Mouse (Mus musculus): ENCODE data around the gene Spdl1. TPM values are rescaled to one million over a fixed set of nuclear protein-coding genes. Genes with fewer than 3 reads are reported as not detected.

Gene Spdl1
- polyA plus RNA-seq, 1 experiment: 0.51 TPM

DNA sequence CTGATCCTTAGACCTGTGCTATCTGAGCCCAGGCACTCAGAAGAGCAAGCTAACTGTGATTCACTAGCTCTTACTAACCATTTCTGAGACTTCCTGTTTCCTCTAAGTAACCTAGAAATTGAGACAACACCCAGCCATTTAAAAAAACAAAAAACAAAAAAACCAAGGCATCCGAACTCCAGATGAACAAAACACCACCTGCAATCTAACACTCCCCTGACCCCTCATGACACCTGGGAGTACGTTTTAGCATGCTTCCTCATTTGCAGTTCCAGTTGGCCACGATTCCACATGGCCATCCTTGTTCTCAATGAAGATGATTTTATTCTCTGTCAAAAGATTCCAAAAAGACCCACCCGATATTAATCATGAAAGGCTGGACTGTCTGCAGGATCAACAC lies 62.8 kb downstream of the Spdl1 start:
- H3K4me3 ChIP-seq (replicated peaks): no peak overlapping the region
- H3K4me1 ChIP-seq (ENCODE audit: control insufficient read depth): peaks cover 3% of the 10 kb centered on the region
- no peaks in the 10 kb centered on the region for H3K27me3 ChIP-seq (ENCODE audit: control insufficient read depth)
- no peaks in the 10 kb centered on the region for H3K9me3 ChIP-seq (ENCODE audit: control insufficient read depth, low read length)
- TF ChIP-seq TAL1 (IDR thresholded peaks at IDR 0.05; ENCODE audit: low read length) (no peak), GATA1 (IDR thresholded peaks at IDR 0.05; ENCODE audit: low read length) (no peak)
- no peaks in the 10 kb centered on the region for H3K36me3 ChIP-seq (ENCODE audit: control insufficient read depth)

DNA sequence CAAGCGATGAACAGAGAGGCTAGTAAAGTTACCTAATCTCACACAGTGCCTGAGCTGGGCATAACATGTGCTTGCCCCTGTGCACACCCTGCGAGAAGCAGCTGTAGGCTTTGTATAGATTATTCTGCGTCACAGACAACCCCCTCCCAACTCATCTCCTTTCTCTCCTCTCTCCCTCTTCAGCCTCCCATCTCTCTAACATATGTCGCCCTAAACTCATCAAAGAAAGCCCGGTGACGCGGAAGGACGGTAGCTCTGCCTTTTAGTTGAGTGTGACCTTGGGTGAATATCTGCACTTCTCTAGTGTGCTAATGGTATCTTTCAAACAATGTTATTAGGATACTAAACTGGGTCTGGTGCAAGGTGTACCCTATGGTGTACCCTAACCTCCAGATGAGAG lies 63.5 kb downstream of the Spdl1 start:
- Histone ChIP-seq H3K36me3 (ENCODE audit: control insufficient read depth) (no peaks in the 10 kb centered on the region), H3K4me1 (ENCODE audit: control insufficient read depth) (peaks cover 3% of the 10 kb centered on the region), H3K9me3 (ENCODE audit: control insufficient read depth, low read length) (no peaks in the 10 kb centered on the region), H3K27me3 (ENCODE audit: control insufficient read depth) (no peaks in the 10 kb centered on the region), H3K4me3 (replicated peaks) (no peak overlapping the region)
- TF ChIP-seq TAL1 (IDR thresholded peaks at IDR 0.05; ENCODE audit: low read length) (no peak), GATA1 (IDR thresholded peaks at IDR 0.05; ENCODE audit: low read length) (no peak)

DNA sequence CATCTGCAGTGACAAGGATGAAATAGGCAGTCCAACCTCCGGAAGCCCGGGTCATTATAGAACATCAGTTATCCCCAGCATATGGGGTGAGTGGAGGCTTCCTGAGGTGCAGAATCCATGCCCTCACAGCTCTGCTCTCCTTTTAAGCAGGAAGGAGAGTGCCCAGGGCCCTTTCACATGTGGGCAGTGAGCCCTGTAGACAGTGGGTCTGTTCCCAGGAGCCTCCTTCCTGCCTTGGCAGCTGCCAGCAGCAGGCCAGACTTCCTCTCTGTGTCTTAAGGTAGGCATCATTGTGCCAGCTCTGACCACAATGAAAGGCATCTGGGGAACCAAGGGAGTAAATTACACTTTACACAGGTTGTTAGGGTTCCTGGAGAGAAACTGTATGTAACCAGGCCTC lies 64.0 kb downstream of the Spdl1 start:
- no peaks in the 10 kb centered on the region for H3K27me3 ChIP-seq (ENCODE audit: control insufficient read depth)
- TF ChIP-seq TAL1 (IDR thresholded peaks at IDR 0.05; ENCODE audit: low read length): no peak
- TF ChIP-seq GATA1 (IDR thresholded peaks at IDR 0.05; ENCODE audit: low read length): no peak
- H3K9me3 ChIP-seq (ENCODE audit: control insufficient read depth, low read length): no peaks in the 10 kb centered on the region
- H3K4me3 ChIP-seq (replicated peaks): no peak overlapping the region
- H3K4me1 ChIP-seq (ENCODE audit: control insufficient read depth): peaks cover 3% of the 10 kb centered on the region
- H3K36me3 ChIP-seq (ENCODE audit: control insufficient read depth): no peaks in the 10 kb centered on the region

DNA sequence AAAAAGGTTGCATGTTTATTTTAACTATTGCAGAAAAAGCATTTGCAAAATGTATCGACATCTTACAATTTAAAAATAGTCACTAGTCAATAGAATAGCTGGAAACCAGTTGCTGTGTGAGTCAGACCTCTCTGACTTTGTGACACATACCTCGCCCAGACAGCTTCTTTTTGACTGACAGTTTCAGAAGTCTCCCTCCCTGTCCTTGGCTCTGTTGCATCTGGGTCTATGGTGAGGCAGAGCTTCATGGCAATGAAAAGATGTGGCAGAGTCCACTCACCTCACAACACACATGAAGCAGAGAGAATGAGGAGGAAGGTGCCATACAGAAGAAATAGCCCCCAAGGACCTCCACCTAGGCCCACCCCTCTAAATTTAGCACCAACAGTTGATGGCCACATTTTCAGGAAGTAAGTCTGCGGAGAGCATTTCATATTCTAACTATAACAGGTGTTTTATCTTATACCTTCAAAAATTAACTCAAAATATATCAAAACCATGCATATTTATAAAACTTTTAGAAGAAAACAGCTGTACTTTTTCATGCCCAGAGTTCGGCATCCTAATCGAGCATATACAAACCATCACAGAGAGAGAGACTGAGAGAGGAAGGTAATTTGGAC lies 69.6 kb downstream of the Spdl1 start:
- TF ChIP-seq TAL1 (IDR thresholded peaks at IDR 0.05; ENCODE audit: low read length) (no peak), GATA1 (IDR thresholded peaks at IDR 0.05; ENCODE audit: low read length) (no peak)
- no peak overlapping the region for H3K4me3 ChIP-seq (replicated peaks)

DNA sequence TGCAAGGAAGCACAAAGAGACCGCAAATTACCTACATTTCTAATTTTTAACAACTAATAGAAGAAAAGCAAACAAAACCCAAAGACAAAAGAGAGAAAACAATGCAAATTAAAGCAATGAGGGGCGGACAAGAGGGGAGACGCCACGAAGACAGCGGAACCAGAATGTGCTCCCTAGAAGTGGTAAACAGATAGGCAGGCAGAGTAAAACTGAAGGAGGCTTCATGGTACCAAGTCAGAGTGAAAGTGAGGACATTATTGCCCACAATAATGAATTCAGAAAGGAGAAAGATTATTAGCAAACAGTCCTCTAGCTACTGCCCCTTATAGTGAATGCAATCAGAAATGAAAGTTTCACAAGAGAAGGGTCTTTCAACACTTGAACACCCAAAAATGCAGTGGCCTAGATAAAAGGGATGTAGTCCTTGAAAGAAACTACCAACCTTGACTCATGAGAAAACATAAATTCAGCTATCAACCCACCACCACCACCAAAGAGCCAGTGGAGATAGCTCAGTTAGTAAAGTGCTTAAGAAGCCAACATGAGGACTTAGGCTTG lies 70.8 kb downstream of the Spdl1 start:
- H3K9me3 ChIP-seq (ENCODE audit: control insufficient read depth, low read length): no peaks in the 10 kb centered on the region
- no peaks in the 10 kb centered on the region for H3K27me3 ChIP-seq (ENCODE audit: control insufficient read depth)
- no peak for TF ChIP-seq GATA1 (IDR thresholded peaks at IDR 0.05; ENCODE audit: low read length)
- no peak for TF ChIP-seq TAL1 (IDR thresholded peaks at IDR 0.05; ENCODE audit: low read length)
- no peaks in the 10 kb centered on the region for H3K4me1 ChIP-seq (ENCODE audit: control insufficient read depth)
- no peaks in the 10 kb centered on the region for H3K36me3 ChIP-seq (ENCODE audit: control insufficient read depth)
- H3K4me3 ChIP-seq (replicated peaks): no peak overlapping the region

More for the DNA sequence above, 69.6 kb downstream of the Spdl1 start:
- Histone ChIP-seq H3K27me3 (ENCODE audit: control insufficient read depth) (no peaks in the 10 kb centered on the region), H3K4me1 (ENCODE audit: control insufficient read depth) (no peaks in the 10 kb centered on the region), H3K9me3 (ENCODE audit: control insufficient read depth, low read length) (no peaks in the 10 kb centered on the region), H3K36me3 (ENCODE audit: control insufficient read depth) (no peaks in the 10 kb centered on the region)

DNA sequence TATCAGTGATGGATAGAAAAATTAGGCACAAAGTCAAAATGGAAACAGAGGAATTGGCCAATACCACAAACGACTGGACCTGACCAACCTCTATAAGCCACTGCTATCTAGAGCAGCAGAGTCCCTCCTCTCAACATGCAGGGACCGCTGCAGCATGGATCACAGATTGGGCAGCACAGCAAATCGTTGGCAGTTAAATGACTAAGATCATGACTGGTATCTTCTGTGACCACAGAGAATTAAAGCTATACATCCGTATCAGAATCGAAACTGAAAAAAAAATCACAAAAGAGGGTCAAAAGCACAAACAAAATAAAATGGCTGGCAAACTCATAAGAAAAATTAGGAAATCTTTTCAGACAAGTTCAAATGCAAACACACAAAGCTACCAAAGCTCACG lies 71.3 kb downstream of the Spdl1 start:
- Histone ChIP-seq H3K9me3 (ENCODE audit: control insufficient read depth, low read length) (no peaks in the 10 kb centered on the region), H3K27me3 (ENCODE audit: control insufficient read depth) (no peaks in the 10 kb centered on the region), H3K4me1 (ENCODE audit: control insufficient read depth) (no peaks in the 10 kb centered on the region), H3K4me3 (replicated peaks) (no peak overlapping the region), H3K36me3 (ENCODE audit: control insufficient read depth) (no peaks in the 10 kb centered on the region)
- no peak for TF ChIP-seq GATA1 (IDR thresholded peaks at IDR 0.05; ENCODE audit: low read length)
- TF ChIP-seq TAL1 (IDR thresholded peaks at IDR 0.05; ENCODE audit: low read length): no peak

DNA sequence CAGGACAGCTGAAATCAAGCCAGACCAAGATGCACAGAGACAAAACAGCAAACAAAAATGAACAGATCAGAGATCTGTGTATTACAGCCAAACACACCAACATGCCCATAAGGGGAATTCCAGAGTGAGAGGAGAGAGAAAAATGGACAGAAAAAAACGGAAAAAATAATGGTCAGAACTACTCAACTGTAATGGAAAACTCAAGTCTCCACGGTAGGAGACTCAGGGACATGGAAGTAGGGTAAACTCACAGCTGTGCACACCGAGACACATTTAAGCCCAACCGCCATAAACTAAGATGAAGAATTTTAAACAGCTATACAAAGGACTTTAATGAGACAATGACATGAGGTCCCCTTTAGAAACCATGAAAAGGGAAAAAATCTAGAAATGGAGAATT lies 73.9 kb downstream of the Spdl1 start:
- Histone ChIP-seq H3K9me3 (ENCODE audit: control insufficient read depth, low read length) (no peaks in the 10 kb centered on the region), H3K27me3 (ENCODE audit: control insufficient read depth) (no peaks in the 10 kb centered on the region), H3K4me1 (ENCODE audit: control insufficient read depth) (no peaks in the 10 kb centered on the region), H3K36me3 (ENCODE audit: control insufficient read depth) (no peaks in the 10 kb centered on the region), H3K4me3 (replicated peaks) (no peak overlapping the region)
- TF ChIP-seq TAL1 (IDR thresholded peaks at IDR 0.05; ENCODE audit: low read length) (no peak), GATA1 (IDR thresholded peaks at IDR 0.05; ENCODE audit: low read length) (no peak)

Other genes with a start within 250 kb of the Spdl1 start
- gene Dock2, start 49.7 kb downstream of the Spdl1 start, polyA plus RNA-seq (2012): 0.01 and 0.05 TPM in 2 replicates

Data from erythroblast, embryonic 14.5 days (primary cell).